Mouse (Mus musculus): ENCODE results near the gene Odf3l1.
"Not testable (repeated sequence)": the region's sequence is repeated elsewhere in the genome, so short reads cannot be mapped to it uniquely, and the experiment has no call there.

The Odf3l1 gene

DNA sequence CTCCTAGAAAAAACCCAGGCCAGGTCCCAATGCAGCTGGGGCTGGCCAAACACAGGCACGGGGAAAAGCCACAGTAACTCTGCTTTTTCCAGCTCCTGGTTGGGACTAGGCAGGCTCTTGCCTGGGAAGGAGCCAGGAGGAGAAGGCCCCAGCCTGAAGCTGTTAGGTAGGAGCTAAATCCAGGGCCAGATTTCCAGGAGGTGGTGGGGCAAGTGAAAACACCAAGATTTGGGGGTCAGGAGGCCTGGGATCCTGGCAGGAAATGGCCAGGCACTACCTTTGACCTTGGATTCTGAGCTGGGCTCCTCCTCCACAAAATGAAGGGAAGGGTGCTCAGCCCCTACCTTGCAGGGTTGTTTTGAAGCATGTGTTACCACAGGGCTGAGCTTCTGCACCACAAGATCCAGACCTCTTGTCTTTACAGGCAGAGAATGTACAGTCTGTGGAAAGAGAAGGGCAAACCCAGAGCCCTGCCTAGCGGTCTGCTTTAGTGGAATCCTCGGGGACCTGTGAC lies at the start of gene Odf3l1:
Odf3l1 (minus strand) TSS at position 464 of the 514 bp plus-strand sequence.
- DNase-seq (ENCODE audit: low read depth), result no peak

DNA sequence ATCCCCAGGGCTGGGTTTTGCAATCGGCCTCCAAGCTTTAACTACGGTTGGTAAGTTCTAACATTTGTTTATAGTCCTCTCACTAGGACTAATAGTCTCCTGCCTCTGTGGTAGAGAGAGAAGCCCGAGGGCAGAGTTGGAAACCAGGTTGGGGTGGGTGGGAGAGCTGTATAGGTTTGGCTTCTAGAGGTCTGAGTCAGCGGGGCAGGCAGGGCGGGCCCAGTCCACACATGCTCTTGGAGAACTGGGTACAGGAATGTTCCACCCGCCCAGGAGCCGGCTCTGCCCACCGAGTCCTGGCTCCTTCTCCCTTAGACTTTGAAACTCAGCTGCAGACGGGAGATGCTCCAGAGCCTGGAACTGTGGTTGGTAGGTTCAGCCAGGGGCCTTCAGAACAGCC lies 49.5 kb upstream of the Odf3l1 start:
- DNase-seq (ENCODE audit: low read depth), result no peak

DNA sequence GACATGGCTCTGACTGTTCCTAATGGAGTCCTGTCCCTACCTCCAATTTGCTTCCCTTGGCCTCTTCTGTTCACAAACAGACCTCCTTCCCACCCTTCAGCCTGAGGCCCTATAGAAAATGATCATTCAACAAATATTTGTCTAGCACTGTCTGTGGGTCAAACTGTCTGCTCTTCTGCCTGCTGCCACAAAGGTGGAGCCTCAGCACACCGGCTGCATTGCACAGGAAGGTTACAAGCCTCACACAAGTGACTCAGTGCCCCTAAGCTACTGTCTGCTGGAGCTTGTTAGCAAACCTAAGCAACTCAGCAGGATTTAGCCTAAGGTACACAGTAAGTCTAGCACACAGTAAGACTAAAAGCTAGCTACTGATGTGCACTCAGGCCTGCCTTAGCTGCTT lies 46.5 kb upstream of the Odf3l1 start:
- no peak for DNase-seq (ENCODE audit: low read depth)

- not testable (repeated sequence) for DNase-seq (ENCODE audit: low read depth)
Measured at GRCm38 (mm10) chr9:56909991-56910390, 45.5 kb upstream of the Odf3l1 start.

DNA sequence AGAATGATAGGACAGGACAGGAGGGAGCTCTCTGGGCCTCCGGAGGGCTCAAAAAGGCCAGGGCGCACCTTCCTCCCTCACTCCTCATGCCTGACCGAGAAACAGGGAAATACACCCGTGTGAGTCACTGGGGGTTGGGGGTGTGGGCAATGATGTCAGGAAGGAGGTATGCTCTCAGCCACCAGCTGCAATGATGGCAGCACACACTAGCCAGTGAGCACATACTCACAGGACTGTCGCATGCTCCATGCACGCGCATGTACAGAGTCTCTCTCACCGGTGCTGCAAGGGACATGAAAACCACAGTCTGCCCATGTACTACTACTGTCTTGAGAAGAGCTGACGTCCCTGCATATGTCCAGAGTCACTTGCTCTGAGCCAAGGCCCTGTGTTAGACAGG lies 43.1 kb upstream of the Odf3l1 start:
- DNase-seq (ENCODE audit: low read depth), result no peak

GRCm38 (mm10) chr9:56903662-56904061 lies 39.2 kb upstream of the Odf3l1 start:
- DNase-seq (ENCODE audit: low read depth), result no peak

DNA sequence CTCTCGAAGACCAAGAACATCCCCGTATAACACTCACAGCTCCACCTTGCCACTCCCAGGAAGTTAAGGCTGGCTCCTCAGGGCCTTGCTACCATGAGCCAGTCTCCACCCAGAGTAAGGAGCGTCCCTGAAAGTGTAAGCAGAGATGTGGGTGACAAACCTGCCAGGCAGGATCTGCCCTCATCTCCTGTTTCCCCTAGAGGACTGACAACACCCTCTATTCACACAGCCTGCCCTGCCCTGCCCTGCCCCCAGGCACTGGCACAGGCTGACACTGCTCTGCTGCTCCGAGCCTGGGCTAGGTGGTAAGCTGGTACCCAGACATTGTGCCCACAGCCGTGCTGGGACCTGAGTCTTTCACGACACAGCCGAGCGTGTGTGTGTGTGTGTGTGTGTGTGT lies 36.7 kb upstream of the Odf3l1 start:
- no peak for DNase-seq (ENCODE audit: low read depth)

GRCm38 (mm10) chr9:56900571-56900970 lies 36.1 kb upstream of the Odf3l1 start:
- no peak for DNase-seq (ENCODE audit: low read depth)

DNA sequence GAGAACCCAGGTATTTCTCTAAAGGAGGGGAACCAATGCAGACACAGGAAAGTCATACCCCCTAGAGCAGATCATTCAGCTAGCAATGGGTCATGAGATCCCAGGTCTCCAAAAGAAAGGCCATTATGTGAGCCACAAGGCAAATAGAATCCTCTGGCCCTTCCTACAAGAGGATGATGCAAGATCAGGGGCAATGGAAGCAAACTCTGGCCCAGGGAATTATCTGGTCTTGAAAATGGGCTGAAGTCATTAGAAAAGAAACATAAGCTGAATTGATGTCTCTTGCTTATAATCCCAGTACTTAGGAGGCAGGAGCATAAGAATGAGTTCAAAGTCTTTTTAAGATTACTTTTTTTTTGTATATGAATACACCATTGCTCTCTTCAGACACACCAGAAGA lies 35.6 kb upstream of the Odf3l1 start:
- no peak for DNase-seq (ENCODE audit: low read depth)

GRCm38 (mm10) chr9:56899409-56899808 lies 34.9 kb upstream of the Odf3l1 start:
- DNase-seq (ENCODE audit: low read depth), result no peak

GRCm38 (mm10) chr9:56896779-56897178 lies 32.3 kb upstream of the Odf3l1 start:
- DNase-seq (ENCODE audit: low read depth), result no peak

- no peak for DNase-seq (ENCODE audit: low read depth)
Measured at GRCm38 (mm10) chr9:56894006-56894405, 29.5 kb upstream of the Odf3l1 start.

DNA sequence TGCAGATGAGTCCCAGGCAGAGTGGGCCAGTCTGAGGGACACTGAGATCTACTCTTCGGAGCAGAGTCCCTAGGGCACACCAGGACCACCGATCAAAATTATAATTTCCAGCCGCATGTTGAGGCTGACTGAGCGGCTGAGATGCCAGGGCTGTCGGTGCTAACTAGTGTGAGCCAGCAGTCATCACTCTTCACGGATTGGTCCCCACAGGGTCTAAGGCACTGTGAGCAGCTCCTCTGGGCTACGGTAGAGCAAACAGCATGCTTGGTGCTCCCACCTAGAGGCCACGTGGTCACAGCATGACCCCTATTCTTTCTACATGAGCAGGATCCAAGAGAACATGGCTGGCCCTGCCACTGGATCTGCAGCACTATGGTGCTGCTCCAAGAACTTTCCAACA lies 28.8 kb upstream of the Odf3l1 start:
- DNase-seq (ENCODE audit: low read depth), result no peak

GRCm38 (mm10) chr9:56892111-56892510 lies 27.6 kb upstream of the Odf3l1 start:
- no peak for DNase-seq (ENCODE audit: low read depth)

DNA sequence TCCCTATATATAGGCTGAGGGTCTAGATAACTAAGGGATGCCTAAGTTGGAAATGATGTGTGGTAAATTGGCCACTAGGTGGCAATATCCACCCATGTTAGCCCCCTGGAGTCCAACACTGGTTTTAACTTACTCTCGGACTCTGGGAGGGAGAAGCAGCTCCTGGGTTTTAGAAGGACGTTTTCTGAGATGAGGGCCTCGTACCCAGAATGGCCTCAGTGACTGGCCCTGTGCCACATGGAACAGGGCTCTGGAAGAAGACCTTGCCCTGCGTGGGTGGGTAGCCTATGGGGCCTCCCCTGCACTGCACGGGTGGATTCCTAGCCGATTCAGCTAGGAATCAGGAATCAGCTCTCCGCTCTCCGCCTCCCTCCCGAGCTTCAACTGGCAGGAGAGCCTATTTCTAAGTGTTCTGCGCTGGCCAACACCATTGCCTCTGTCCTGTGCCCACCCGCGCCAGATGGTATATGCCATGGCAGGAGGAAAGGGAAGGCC lies 27.1 kb upstream of the Odf3l1 start:
- DNase-seq (ENCODE audit: low read depth), result peak; percentile 77

- DNase-seq (ENCODE audit: low read depth), result no peak
Measured at GRCm38 (mm10) chr9:56890522-56891250, 26.2 kb upstream of the Odf3l1 start.

DNA sequence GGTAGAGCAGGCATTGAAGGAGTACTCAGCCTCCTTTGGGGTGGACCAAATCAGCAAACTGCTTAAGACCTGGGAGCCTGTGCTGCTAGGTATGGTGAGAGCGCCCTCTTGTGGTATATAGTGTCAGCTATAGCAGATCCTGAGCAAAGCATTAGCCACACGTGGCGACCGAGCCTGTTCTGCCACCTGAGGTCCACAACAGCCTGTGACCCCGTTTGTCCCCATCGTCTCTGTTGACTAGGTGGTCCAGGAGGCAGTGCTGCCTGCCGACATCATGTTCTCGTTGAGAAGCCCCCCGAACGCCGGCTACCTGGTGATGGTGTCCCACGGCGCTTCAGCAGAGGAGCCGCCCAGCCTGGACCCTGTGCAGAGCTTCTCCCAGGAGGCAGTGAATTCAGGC lies 25.3 kb upstream of the Odf3l1 start:
- peak; percentile 73 for DNase-seq (ENCODE audit: low read depth)

- no peak for DNase-seq (ENCODE audit: low read depth)
Measured at GRCm38 (mm10) chr9:56887581-56887980, 23.1 kb upstream of the Odf3l1 start.

DNA sequence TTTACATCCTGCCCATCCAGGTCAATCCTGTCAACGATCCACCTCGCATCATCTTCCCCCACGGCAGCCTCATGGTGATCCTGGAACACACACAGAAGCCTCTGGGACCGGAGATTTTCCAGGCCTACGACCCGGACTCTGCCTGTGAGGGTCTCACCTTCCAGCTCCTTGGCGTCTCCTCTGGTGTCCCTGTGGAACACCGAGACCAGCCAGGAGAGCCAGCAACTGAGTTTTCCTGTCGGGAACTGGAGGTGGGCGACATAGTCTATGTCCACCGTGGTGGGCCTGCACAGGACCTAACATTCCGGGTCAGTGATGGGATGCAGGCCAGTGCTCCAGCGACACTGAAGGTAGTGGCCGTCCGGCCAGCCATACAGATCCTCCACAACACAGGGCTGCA lies 22.1 kb upstream of the Odf3l1 start:
- no peak for DNase-seq (ENCODE audit: low read depth)

DNA sequence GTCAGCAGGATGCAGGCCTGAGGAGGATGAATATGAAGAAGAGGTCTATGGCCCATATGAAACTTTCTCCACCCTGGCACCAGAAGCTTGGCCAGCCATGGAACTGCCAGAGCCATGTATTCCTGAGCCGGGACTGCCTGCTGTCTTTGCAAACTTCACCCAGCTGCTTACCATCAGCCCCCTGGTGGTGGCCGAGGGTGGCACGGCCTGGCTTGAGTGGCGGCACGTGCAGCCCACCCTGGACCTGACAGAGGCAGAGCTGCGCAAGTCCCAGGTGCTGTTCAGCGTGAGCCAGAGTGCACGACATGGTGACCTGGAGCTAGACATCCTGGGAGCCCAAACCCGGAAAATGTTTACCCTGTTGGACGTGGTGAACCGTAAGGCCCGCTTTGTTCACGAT lies 21.6 kb upstream of the Odf3l1 start:
- DNase-seq (ENCODE audit: low read depth), result no peak

DNA sequence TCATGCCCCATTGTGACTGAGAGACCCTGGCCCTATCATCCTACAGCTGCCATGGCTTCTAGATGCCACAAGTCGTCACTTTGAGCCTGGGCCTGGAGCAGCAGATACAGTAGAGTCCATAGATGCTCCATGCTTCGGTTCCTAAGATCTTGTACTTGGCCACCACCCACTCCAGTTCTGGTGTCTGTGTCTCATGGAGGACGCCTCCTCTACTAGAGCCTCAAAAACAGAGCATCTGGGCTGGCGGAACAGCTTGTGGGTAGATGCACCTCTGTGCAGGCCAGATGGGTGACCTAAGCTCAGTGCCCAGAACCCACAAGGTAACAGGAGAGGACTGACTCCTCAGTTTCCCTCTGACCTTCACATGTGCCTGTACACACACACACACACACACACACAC lies 19.8 kb upstream of the Odf3l1 start:
- DNase-seq (ENCODE audit: low read depth), result no peak

- no peak for DNase-seq (ENCODE audit: low read depth)
Measured at GRCm38 (mm10) chr9:56883470-56883869, 19.0 kb upstream of the Odf3l1 start.

GRCm38 (mm10) chr9:56882818-56883217 lies 18.3 kb upstream of the Odf3l1 start:
- no peak for DNase-seq (ENCODE audit: low read depth)

GRCm38 (mm10) chr9:56882283-56882682 lies 17.8 kb upstream of the Odf3l1 start:
- no peak for DNase-seq (ENCODE audit: low read depth)

Data from c-Kit-positive CD71-negative TER-119-negative erythroid progenitor cells, embryonic 14.5 days (primary cell).